Mouse (Mus musculus) G1E (cell line): Measurements from ENCODE around the gene Nme7. TPM values are rescaled to one million over a fixed set of nuclear protein-coding genes. Genes with fewer than 3 reads are reported as not detected.

Experiments used
- ATAC-seq: 2 replicates; pipeline ENCODE4 v1.8.0; 2016; ENCODE audit warnings: mild to moderate bottlenecking; ENCODE audit not compliant: insufficient number of reproducible peaks, poor library complexity, low FRiP score, severe bottlenecking; ENCODE audit errors: extremely low read depth
- DNase-seq: peaks from one replicate; pipeline ENCODE4 v3.0.0; 2012; ENCODE audit warnings: low spot score
- H3K27me3 ChIP-seq: 2 replicates; pipeline ENCODE4 v1.6.1; 2012; ENCODE audit warnings: mild to moderate bottlenecking, low read length, inconsistent platforms; ENCODE audit not compliant: insufficient read depth
- H3K36me3 ChIP-seq: replicated peaks from 2 replicates; pipeline ENCODE3; 2012; ENCODE audit warnings: mild to moderate bottlenecking, inconsistent platforms
- H3K4me1 ChIP-seq: 2 replicates; pipeline ENCODE4 v1.6.1; 2012; ENCODE audit warnings: low read depth, low read length, inconsistent platforms, mixed read lengths; ENCODE audit not compliant: insufficient read depth
- H3K4me3 ChIP-seq: 2 replicates; pipeline ENCODE4 v1.5.1; 2012; ENCODE audit warnings: low read depth, mild to moderate bottlenecking, inconsistent platforms, low read length, moderate library complexity, mixed read lengths
- H3K9me3 ChIP-seq: replicated peaks from 2 replicates; pipeline ENCODE4 v1.6.1; 2012; ENCODE audit warnings: inconsistent platforms
- CTCF ChIP-seq: IDR thresholded peaks from 2 replicates; pipeline ENCODE4 v1.5.1; 2012; ENCODE audit warnings: low read depth, low read length, inconsistent platforms, mixed read lengths
- GATA1 ChIP-seq: IDR thresholded peaks from 2 replicates; pipeline ENCODE4 v1.6.1; 2012; ENCODE audit warnings: borderline replicate concordance, low read length, inconsistent platforms, mixed read lengths
- GATA2 ChIP-seq: IDR thresholded peaks from 2 replicates; pipeline ENCODE4 v1.6.1; 2012; ENCODE audit warnings: low read depth, low read length, inconsistent platforms, borderline replicate concordance
- POLR2AphosphoS5 ChIP-seq: IDR thresholded peaks from 2 replicates; pipeline ENCODE4 v1.6.1; 2012; ENCODE audit warnings: low read depth, low read length, inconsistent platforms; ENCODE audit not compliant: insufficient replicate concordance
- TAL1 ChIP-seq: conservative IDR thresholded peaks from 2 replicates; pipeline ENCODE4 v1.6.1; 2012; ENCODE audit warnings: low read depth, low read length, inconsistent platforms, mixed read lengths
- polyA plus RNA-seq: library from polyadenylated mRNA; stranded (reverse); fragments of >175 nt; gene quantifications from 2 replicates; pipeline ENCODE4 v1.2.3, GENCODE M21; 2012
- total RNA-seq, 2 experiments: library from RNA; stranded (forward) in 1 of 2; stranded (reverse) in 1 of 2; fragments of 200-1000 nt in 1 of 2; fragments of >200 nt in 1 of 2; fragmentation: Nextera tagmentation in 1 of 2; gene quantifications; 2 replicates each; pipeline ENCODE4 v1.2.3; 2014 to 2017

The Nme7 gene
- total and polyA plus RNA-seq, 3 experiments: 2.1 to 80.5 (median 20.4) TPM

DNA sequence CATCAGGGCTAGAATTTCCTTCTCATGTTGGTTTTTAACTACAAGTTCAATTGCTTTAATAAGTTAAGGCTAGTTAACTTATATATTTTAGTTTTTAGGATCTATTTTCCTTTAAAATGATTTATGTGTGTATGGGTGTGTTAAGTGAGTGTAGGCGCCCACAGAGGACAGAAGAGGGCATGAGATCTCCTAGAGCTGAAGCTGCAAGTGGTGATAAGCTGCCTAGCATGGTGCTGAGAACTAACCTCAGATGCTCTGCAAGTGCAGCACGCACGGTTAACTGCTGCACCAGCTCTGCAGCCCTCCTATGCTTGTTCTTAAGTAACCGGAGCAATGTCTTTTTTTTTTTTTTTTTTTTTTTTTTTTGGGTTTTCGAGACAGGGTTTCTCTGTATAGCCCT, 7.4 kb upstream of the Nme7 start:
- Histone ChIP-seq H3K9me3 (no peaks in the 10 kb centered on the region), H3K4me3 (no peak overlapping the region), H3K27me3 (no peaks in the 10 kb centered on the region), H3K4me1 (peaks cover 8% of the 10 kb centered on the region; the same call in 1 of the 2 replicates), H3K36me3 (peaks cover 74% of the 10 kb centered on the region)
- TF ChIP-seq GATA1: no peak
- no peak for TF ChIP-seq POLR2AphosphoS5
- TF ChIP-seq GATA2: no peak
- no peak for TF ChIP-seq TAL1
- no peak for TF ChIP-seq CTCF
- ATAC-seq (no peak), DNase-seq (no peak)

GRCm38 (mm10) chr1:164301949-164302348, 2.0 kb upstream of the Nme7 start:
- peaks cover 67% of the 10 kb centered on the region for H3K36me3 ChIP-seq
- H3K4me1 ChIP-seq: peaks cover 18% of the 10 kb centered on the region
- H3K9me3 ChIP-seq: no peaks in the 10 kb centered on the region
- DNase-seq (no peak), ATAC-seq (no peak)
- H3K27me3 ChIP-seq: no peaks in the 10 kb centered on the region
- TF ChIP-seq TAL1 (no peak), CTCF (no peak), GATA1 (no peak)
- no peak overlapping the region for H3K4me3 ChIP-seq

DNA sequence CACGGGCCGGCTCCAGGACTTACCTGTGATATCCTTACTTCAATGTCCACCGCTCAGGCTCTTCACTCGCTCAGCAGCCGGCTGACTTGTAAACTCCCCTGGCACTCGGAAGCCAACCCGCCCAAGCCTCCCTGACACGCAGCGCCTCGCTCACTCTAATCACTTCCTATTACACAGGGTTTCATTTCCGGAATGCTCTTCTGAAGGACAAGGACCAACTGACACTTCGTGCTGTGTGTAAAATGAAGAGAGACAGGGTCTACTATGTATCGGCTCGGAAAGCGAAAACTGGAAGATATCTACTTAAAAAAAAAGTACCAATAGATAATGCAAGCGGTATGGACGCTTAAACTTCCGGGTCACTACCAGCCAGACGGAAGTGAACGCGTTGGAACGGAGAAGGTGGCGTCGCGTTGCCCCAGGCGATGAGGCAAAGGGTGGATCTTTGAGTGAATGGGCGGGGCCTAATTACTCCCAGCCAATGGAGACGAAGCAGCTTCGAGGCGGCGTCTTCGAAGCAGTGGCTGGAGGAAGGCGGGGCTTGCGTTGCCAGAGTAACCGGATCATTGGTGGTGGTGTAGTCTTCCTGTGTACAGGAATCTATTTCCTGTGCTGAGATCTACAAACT, 3.3 kb downstream of the Nme7 start, which contains the start of gene Blzf1:
TSS of gene Blzf1 (minus strand) at position 366 of the 628 bp plus-strand sequence.
- peaks cover 20% of the 10 kb centered on the region for H3K4me1 ChIP-seq
- TF ChIP-seq GATA1: no peak
- ATAC-seq (peak; percentile 98), DNase-seq (peak; percentile 76)
- H3K27me3 ChIP-seq: no peaks in the 10 kb centered on the region
- H3K9me3 ChIP-seq: no peaks in the 10 kb centered on the region
- H3K36me3 ChIP-seq: peaks cover 37% of the 10 kb centered on the region
- H3K4me3 ChIP-seq: peak within 1 kb of the TSS; percentile 83

DNA sequence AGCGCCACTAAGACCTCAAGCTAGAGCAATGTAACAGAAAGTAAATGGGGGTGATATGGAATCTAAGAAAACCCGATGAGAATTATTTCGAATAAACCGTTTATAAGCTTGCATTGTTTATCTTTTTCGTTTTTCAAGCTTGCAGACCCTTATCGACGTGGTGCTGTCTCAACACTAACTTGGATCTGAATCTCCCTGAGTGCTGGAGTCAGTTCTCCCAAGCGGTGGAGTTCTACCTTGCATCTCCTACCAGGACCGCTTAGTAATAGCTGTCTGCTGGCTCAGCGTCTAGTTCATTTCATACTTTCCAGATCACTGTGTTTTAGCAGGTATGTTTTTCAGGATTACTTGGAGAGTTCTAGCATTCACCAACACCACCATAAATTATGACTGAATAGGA, 4.0 kb downstream of the Nme7 start:
- Histone ChIP-seq H3K36me3 (peaks cover 37% of the 10 kb centered on the region), H3K27me3 (no peaks in the 10 kb centered on the region), H3K4me1 (peaks cover 20% of the 10 kb centered on the region), H3K9me3 (no peaks in the 10 kb centered on the region), H3K4me3 (peak overlapping the region; percentile 83)
- ATAC-seq (no peak), DNase-seq (no peak)
- no peak for TF ChIP-seq POLR2AphosphoS5
- TF ChIP-seq GATA2: no peak
- TF ChIP-seq TAL1: no peak
- TF ChIP-seq CTCF: no peak
- TF ChIP-seq GATA1: no peak

DNA sequence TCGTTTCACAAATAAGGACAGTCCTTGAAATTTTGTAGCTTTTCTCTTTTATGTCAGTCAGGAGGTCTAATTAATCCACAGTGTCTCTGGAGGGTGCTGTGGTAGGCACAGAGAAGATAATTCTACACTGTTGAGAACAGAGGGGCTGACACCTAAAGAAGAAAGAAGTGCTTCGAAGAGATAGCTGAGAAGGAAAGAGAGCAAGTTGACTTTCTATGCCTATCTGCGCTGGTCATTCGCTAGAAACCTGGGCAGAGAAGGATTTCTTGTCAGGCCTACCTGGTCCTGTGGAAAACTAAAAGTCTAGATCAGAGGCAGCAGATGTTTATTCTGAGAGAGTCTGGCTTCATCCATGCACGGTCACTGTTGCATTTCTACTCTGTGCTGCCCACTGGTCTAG, 10.2 kb downstream of the Nme7 start:
- no peaks in the 10 kb centered on the region for H3K27me3 ChIP-seq
- H3K4me3 ChIP-seq: no peak overlapping the region
- DNase-seq: no peak
- peaks cover 54% of the 10 kb centered on the region for H3K36me3 ChIP-seq
- H3K4me1 ChIP-seq: no peaks in the 10 kb centered on the region
- 0 out of 2 replicates have a peak, but pooled peaks cover 2% of the 10 kb centered on the region for H3K9me3 ChIP-seq
- TF ChIP-seq CTCF (no peak), GATA1 (no peak), TAL1 (no peak), GATA2 (no peak), POLR2AphosphoS5 (no peak)
- ATAC-seq: no peak

DNA sequence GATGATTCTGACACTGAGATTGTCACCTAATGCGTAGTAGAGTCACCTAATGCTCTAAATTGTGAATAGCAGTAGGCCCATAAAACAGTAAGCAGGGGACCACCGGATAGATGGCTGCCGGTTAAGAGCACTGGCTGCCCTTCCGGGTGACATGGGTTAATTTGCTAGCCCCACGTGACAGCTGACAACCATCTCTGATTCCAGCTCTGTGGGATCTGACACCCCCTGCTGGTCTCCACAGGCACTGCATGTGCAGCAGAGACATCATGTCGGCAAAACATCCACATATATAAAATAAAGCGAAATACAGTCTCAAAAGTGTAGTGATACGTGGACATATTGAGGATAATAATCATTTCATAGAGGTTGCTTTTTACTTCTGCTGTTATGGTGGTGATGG, 11.3 kb downstream of the Nme7 start:
- DNase-seq (no peak), ATAC-seq (no peak)
- H3K36me3 ChIP-seq: peaks cover 54% of the 10 kb centered on the region
- H3K4me1 ChIP-seq: no peaks in the 10 kb centered on the region
- H3K9me3 ChIP-seq: 0 out of 2 replicates have a peak, but pooled peaks cover 2% of the 10 kb centered on the region
- no peak overlapping the region for H3K4me3 ChIP-seq
- TF ChIP-seq CTCF (peak; percentile 58), GATA2 (no peak), TAL1 (no peak)
- no peaks in the 10 kb centered on the region for H3K27me3 ChIP-seq

GRCm38 (mm10) chr1:164316697-164317096, 12.8 kb downstream of the Nme7 start:
- Histone ChIP-seq H3K36me3 (peaks cover 56% of the 10 kb centered on the region), H3K27me3 (no peaks in the 10 kb centered on the region), H3K4me1 (no peaks in the 10 kb centered on the region), H3K4me3 (no peak overlapping the region), H3K9me3 (0 out of 2 replicates have a peak, but pooled peaks cover 2% of the 10 kb centered on the region)
- TF ChIP-seq GATA1 (no peak), POLR2AphosphoS5 (no peak), CTCF (peak; percentile 95)
- DNase-seq (peak; percentile 14), ATAC-seq (peak; percentile 69; the same call in 1 of the 2 replicates)
